Mouse (Mus musculus) megakaryocyte, embryonic 14.5 days (primary cell): ENCODE measurements at regions not wholly inside any gene's neighbourhood (a gene's known extent, or its start where the extent isn't known, plus 50 kb on each side); places are given as distances from the start of the nearest gene placed in this dataset.

Experiments used
- FLI1 ChIP-seq: IDR thresholded peaks from 2 replicates; pipeline ENCODE4 v1.6.1; 2012; ENCODE audit warnings: low read length, inconsistent platforms, mixed read lengths
- GATA1 ChIP-seq: IDR thresholded peaks from 3 replicates; pipeline ENCODE4 v1.6.1; 2012; ENCODE audit warnings: mixed read lengths, low read length, inconsistent platforms, borderline replicate concordance

DNA sequence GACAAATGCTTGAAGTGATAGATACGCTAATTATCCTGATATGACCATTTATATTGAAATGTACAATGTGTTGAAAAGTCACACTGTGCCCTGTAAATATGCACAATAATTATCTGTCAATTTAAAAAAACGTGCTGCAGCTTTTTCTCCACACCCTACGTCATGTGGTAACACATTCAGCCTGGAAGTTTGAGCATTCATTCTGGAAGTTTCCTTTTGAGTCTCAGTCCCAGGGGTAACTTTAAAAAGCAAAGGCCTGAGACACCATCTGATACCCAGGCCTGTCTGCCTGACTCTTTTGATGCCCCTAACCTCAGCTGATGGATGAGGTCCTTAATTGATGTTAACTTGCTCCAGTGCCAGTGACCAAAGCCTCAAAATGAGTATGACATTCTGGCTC lies 141.7 kb upstream of the Spdye4c start:
- TF ChIP-seq GATA1 (no peak), FLI1 (no peak)
